Mouse (Mus musculus) heart, embryonic 14.5 days (tissue): ENCODE data around the gene Yars. TPM values are rescaled to one million over a fixed set of nuclear protein-coding genes. Genes with fewer than 3 reads are reported as not detected.

Source experiments
- ATAC-seq: fragments of 200-750 bp; cut with Nextera tagmentation; 2 replicates; pipeline ENCODE4 v1.8.0; 2017; ENCODE audit warnings: low read depth, moderate TSS enrichment; ENCODE audit not compliant: insufficient number of reproducible peaks, insufficient read depth, low FRiP score
- H3K27ac ChIP-seq, 2 experiments: fragments of 200-500 bp in 1 of 2; fragments of 300-500 bp in 1 of 2; sonication (generic) in 1 of 2; replicated peaks in 1 of 2; 2 replicates each; pipeline ENCODE4 v1.5.1; 2012 to 2014; ENCODE audit warnings: low read depth in 2 of 2, low read length in 2 of 2, control low read depth in 1 of 2, mild to moderate bottlenecking in 1 of 2, mixed read lengths in 1 of 2; ENCODE audit not compliant: control insufficient read depth in 1 of 2, insufficient read depth in 1 of 2
- H3K27me3 ChIP-seq: fragments of 300-500 bp; sonication (generic); 2 replicates; pipeline ENCODE4 v1.6.1; 2014; ENCODE audit warnings: mild to moderate bottlenecking, low read length, control low read depth; ENCODE audit not compliant: control insufficient read depth, insufficient read depth
- H3K36me3 ChIP-seq: fragments of 300-500 bp; sonication (generic); 2 replicates; pipeline ENCODE4 v1.6.1; 2014; ENCODE audit warnings: mild to moderate bottlenecking, control low read depth, low read length, mixed read lengths; ENCODE audit not compliant: control insufficient read depth, insufficient read depth
- H3K4me1 ChIP-seq, 2 experiments: fragments of 200-500 bp in 1 of 2; fragments of 300-500 bp in 1 of 2; sonication (generic) in 1 of 2; 2 replicates each; pipeline ENCODE4 v1.6.1; 2012 to 2014; ENCODE audit warnings: low read length in 2 of 2, control low read depth in 1 of 2, mixed read lengths in 1 of 2; ENCODE audit not compliant: control insufficient read depth in 2 of 2, insufficient read depth in 2 of 2
- H3K4me2 ChIP-seq: fragments of 300-500 bp; sonication (generic); 2 replicates; pipeline ENCODE4 v1.6.1; 2014; ENCODE audit warnings: mild to moderate bottlenecking, low read length
- H3K4me3 ChIP-seq, 2 experiments: fragments of 200-500 bp in 1 of 2; fragments of 300-500 bp in 1 of 2; sonication (generic) in 1 of 2; 2 replicates each; pipeline ENCODE4 v1.5.1; 2012 to 2014; ENCODE audit warnings: low read length in 2 of 2, mild to moderate bottlenecking in 2 of 2, control low read depth in 1 of 2, low read depth in 1 of 2, moderate library complexity in 1 of 2; ENCODE audit not compliant: control insufficient read depth in 1 of 2, insufficient read depth in 1 of 2
- H3K9ac ChIP-seq: fragments of 300-500 bp; sonication (generic); 2 replicates; pipeline ENCODE4 v1.6.1; 2014; ENCODE audit warnings: mild to moderate bottlenecking, low read length
- H3K9me3 ChIP-seq: fragments of 300-500 bp; sonication (generic); 2 replicates; pipeline ENCODE4 v1.6.1; 2016; ENCODE audit warnings: low read length, control low read depth; ENCODE audit not compliant: control insufficient read depth
- WGBS: fragments of 180-500 bp; shearing (Covaris S2); extraction: QIAGEN DNeasy Blood & Tissue Kit; methylation state at CpG from one replicate; pipeline ENCODE4 v1.1.7; 2014; 5-methylcytosine and 5-hydroxymethylcytosine counted together
- polyA plus RNA-seq: library from polyadenylated mRNA; unstranded; fragments of >200 nt; fragmentation: Nextera tagmentation; extraction: Ambion mirVana; gene quantifications from 2 replicates; pipeline ENCODE4 v1.2.1, GENCODE M21; 2014

The Yars gene
- polyA plus RNA-seq, 1 experiment from 2014 or later, result 46.3 TPM

GRCm38 (mm10) chr4:129218569-129219175 lies 29.1 kb downstream of the Yars start:
- H3K4me1 ChIP-seq, result peaks cover 0 to 8% of the 10 kb centered on the region in 2 experiments; a peak in 3 of 4 replicates
- H3K27me3 ChIP-seq, result peaks cover 29% of the 10 kb centered on the region
- H3K4me3 ChIP-seq, result no peak overlapping the region
- H3K36me3 ChIP-seq, result peaks cover 67% of the 10 kb centered on the region
- H3K4me2 ChIP-seq, result no peak overlapping the region
- H3K9ac ChIP-seq, result no peak overlapping the region
- no peaks in the 10 kb centered on the region for H3K9me3 ChIP-seq
- WGBS, result 86% methylated on average over 7 of the region's 7 CpGs
- H3K27ac ChIP-seq, result no peak overlapping the region
- no peak for ATAC-seq

GRCm38 (mm10) chr4:129219198-129219597 lies 29.6 kb downstream of the Yars start:
- Histone ChIP-seq H3K9ac (no peak overlapping the region), H3K27me3 (peaks cover 33% of the 10 kb centered on the region), H3K9me3 (no peaks in the 10 kb centered on the region), H3K4me2 (no peak overlapping the region), H3K36me3 (peaks cover 62% of the 10 kb centered on the region), H3K27ac (no peak overlapping the region), H3K4me1 (peaks cover 2 to 11% of the 10 kb centered on the region in 2 experiments; a peak in 3 of 4 replicates), H3K4me3 (no peak overlapping the region)
- WGBS, result 89% methylated on average over 10 of the region's 10 CpGs
- ATAC-seq, result no peak

- H3K9me3 ChIP-seq, result no peaks in the 10 kb centered on the region
- no peak for ATAC-seq
- H3K4me1 ChIP-seq, result peaks cover 2 to 11% of the 10 kb centered on the region in 2 experiments; a peak in 3 of 4 replicates
- no peak overlapping the region for H3K4me2 ChIP-seq
- peaks cover 46% of the 10 kb centered on the region for H3K27me3 ChIP-seq
- H3K4me3 ChIP-seq, result no peak overlapping the region
- 73% methylated on average over 7 of the region's 7 CpGs for WGBS
- no peak overlapping the region for H3K27ac ChIP-seq
- no peak overlapping the region for H3K9ac ChIP-seq
- H3K36me3 ChIP-seq, result peaks cover 49% of the 10 kb centered on the region
Measured at GRCm38 (mm10) chr4:129220376-129221089, 31.0 kb downstream of the Yars start.

- WGBS, result 55% methylated on average over 23 of the region's 23 CpGs
- Histone ChIP-seq H3K4me2 (no peak overlapping the region), H3K27me3 (peaks cover 53% of the 10 kb centered on the region), H3K27ac (no peak overlapping the region), H3K9me3 (no peaks in the 10 kb centered on the region), H3K4me1 (peaks cover 4 to 16% of the 10 kb centered on the region in 2 experiments; a peak in 3 of 4 replicates), H3K4me3 (no peak overlapping the region), H3K36me3 (peaks cover 42% of the 10 kb centered on the region), H3K9ac (no peak overlapping the region)
- ATAC-seq, result no peak
Measured at GRCm38 (mm10) chr4:129221097-129222010, 31.8 kb downstream of the Yars start.

- H3K36me3 ChIP-seq, result peaks cover 33% of the 10 kb centered on the region
- no peak for ATAC-seq
- H3K4me3 ChIP-seq, result no peak overlapping the region
- peaks cover 62% of the 10 kb centered on the region for H3K27me3 ChIP-seq
- 35% methylated on average over 31 of the region's 31 CpGs for WGBS
- no peak overlapping the region for H3K4me2 ChIP-seq
- H3K27ac ChIP-seq, result no peak overlapping the region
- peaks cover 13 to 25% of the 10 kb centered on the region in 2 experiments for H3K4me1 ChIP-seq
- no peak overlapping the region for H3K9ac ChIP-seq
- H3K9me3 ChIP-seq, result no peaks in the 10 kb centered on the region
Measured at GRCm38 (mm10) chr4:129222019-129222925, 32.7 kb downstream of the Yars start.

- Histone ChIP-seq H3K36me3 (peaks cover 19% of the 10 kb centered on the region), H3K4me2 (peak overlapping the region; percentile 85), H3K27me3 (peaks cover 74% of the 10 kb centered on the region), H3K9ac (peak overlapping the region; percentile 59), H3K4me3 (peak overlapping the region; percentile 29 to 45), H3K4me1 (peaks cover 20 to 29% of the 10 kb centered on the region in 2 experiments), H3K27ac (no peak overlapping the region), H3K9me3 (no peaks in the 10 kb centered on the region)
- ATAC-seq, result no peak
- WGBS, result 23% methylated on average over 55 of the region's 55 CpGs
Measured at GRCm38 (mm10) chr4:129223421-129224281, 34.1 kb downstream of the Yars start.
